9 mouse cellular contexts compared by ENCODE assay signal in the genomic region with DNA sequence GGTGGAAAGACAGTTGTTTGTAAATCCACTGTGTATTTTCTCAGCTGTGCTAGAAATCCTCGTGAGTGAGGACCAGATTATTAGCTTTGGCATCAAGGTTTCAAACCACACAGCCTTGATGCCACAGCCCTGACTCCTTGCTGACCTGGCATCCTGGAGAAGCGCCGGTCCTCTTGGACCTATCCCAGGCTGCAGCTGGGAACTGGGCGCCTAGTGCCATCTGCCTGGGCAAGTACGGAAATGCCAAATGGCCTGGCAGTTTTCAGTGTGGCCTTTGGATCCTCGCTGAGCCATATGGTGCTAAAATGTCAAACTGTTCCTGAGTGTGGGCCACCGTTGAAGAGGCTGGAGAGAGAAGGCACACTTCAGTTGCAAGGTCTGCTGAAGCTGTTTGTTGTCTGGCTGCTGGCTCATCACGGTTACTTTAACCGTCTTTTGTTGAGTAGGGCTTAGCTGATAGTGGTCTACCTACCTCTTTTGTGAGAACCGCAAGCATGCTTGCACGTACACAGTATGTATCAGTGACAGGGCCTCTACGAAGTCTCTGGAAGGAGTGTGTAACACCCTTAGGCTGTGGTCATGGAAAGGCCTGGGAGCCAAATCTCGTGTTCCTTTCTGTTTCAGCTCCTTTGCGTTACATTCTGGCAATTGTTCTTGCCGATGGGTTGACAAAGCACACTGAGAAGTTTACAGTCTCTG. TPM values are rescaled to one million over a fixed set of nuclear protein-coding genes. Genes with fewer than 3 reads are reported as not detected.
DNase-seq lines count a peak whose midpoint lies in the region; ATAC-seq and TF ChIP-seq lines count a peak whose summit lies in the region.
"Had no signal": no experiment of that assay in that cellular context is flagged by ENCODE, and none has a peak within 500 bp of the region (broad histone marks: within the 10 kb centered on the region; RNA-seq: fewer than 3 reads in every experiment).

No protein-coding gene starts in this region.

- no peak overlapping the region for H3K27ac ChIP-seq in embryonic facial prominence, embryonic 14.5 days (replicated peaks; ENCODE audit: low read depth, low read length)
- H3K27ac ChIP-seq in embryonic facial prominence, embryonic 10.5 days (replicated peaks) = no peak overlapping the region
- H3K27ac ChIP-seq in small intestine, adult 2 months (ENCODE audit: insufficient read depth, low read depth, low read length) = peak overlapping the region; percentile 39
- H3K27ac ChIP-seq: neural tube, embryonic 12.5 days had no signal

- peaks cover 21% of the 10 kb centered on the region; the same call in 1 of the 2 replicates for H3K4me1 ChIP-seq in embryonic facial prominence, embryonic 14.5 days (ENCODE audit: control insufficient read depth, insufficient read depth, low read length)
- peaks cover 30% of the 10 kb centered on the region for H3K4me1 ChIP-seq in embryonic facial prominence, embryonic 10.5 days
- no peaks in the 10 kb centered on the region; the same call in 1 of the 2 replicates for H3K4me1 ChIP-seq in small intestine, adult 2 months (ENCODE audit: control insufficient read depth, insufficient read depth, insufficient read length, low read length)

- no peak for TF ChIP-seq POLR2A in small intestine, adult 2 months (IDR thresholded peaks at IDR 0.05; ENCODE audit: low read depth, low read length)

- ATAC-seq in embryonic facial prominence, embryonic 14.5 days (ENCODE audit: low read depth) = peak; percentile 37; the same call in 1 of the 2 replicates

- H3K4me2 ChIP-seq in embryonic facial prominence, embryonic 14.5 days (ENCODE audit: low read depth, low read length) = no peak overlapping the region
- H3K4me2 ChIP-seq: neural tube, embryonic 12.5 days had no signal

- no peak overlapping the region for H3K9ac ChIP-seq in embryonic facial prominence, embryonic 14.5 days (ENCODE audit: low read depth, low read length)
- H3K9ac ChIP-seq: neural tube, embryonic 12.5 days had no signal

- DNase-seq in embryonic facial prominence, embryonic 14.5 days (ENCODE audit: low spot score) = no peak
- DNase-seq in embryonic facial prominence, embryonic 10.5 days (ENCODE audit: low spot score) = no peak
- DNase-seq in 3134 (ENCODE audit: extremely low read depth, insufficient read length, low spot score) = peak; percentile 84
- peak; percentile 97 to 98 for DNase-seq in cerebellum, postnatal 10 days
- peak; percentile 50 for DNase-seq in heart, adult 8-10 months (ENCODE audit: low spot score)
- DNase-seq in kidney, postnatal 25 days = peak; percentile 21 to 51
- no peak for DNase-seq in yolk sac, embryonic 10.5 days (ENCODE audit: low spot score)

- WGBS in embryonic facial prominence, embryonic 14.5 days = 59% methylated on average over 15 of the region's 15 CpGs
- WGBS in embryonic facial prominence, embryonic 10.5 days = 66% methylated on average over 15 of the region's 15 CpGs
- WGBS in small intestine, adult 2 months = 76% methylated on average over 15 of the region's 15 CpGs

- H3K27me3 ChIP-seq in embryonic facial prominence, embryonic 14.5 days (replicated peaks; ENCODE audit: control insufficient read depth, insufficient read depth, low read length) = no peaks in the 10 kb centered on the region
- H3K27me3 ChIP-seq in embryonic facial prominence, embryonic 10.5 days (replicated peaks; ENCODE audit: low read depth, poor library complexity, severe bottlenecking) = no peaks in the 10 kb centered on the region
- H3K27me3 ChIP-seq in small intestine, adult 2 months (ENCODE audit: control insufficient read depth, insufficient read depth, low read length) = no peaks in the 10 kb centered on the region
- H3K27me3 ChIP-seq: neural tube, embryonic 12.5 days had no signal

- no peak for TF ChIP-seq CTCF in small intestine, adult 2 months (IDR thresholded peaks at IDR 0.05; ENCODE audit: extremely low read depth, insufficient read length, insufficient replicate concordance, low read depth, low read length)

- H3K9me3 ChIP-seq in embryonic facial prominence, embryonic 14.5 days (ENCODE audit: control insufficient read depth, low read length) = no peaks in the 10 kb centered on the region
- no peaks in the 10 kb centered on the region for H3K9me3 ChIP-seq in embryonic facial prominence, embryonic 10.5 days
- H3K9me3 ChIP-seq: neural tube, embryonic 12.5 days had no signal

- no peak overlapping the region for H3K4me3 ChIP-seq in embryonic facial prominence, embryonic 14.5 days (ENCODE audit: low read depth, low read length)
- H3K4me3 ChIP-seq in embryonic facial prominence, embryonic 10.5 days = no peak overlapping the region
- no peak overlapping the region for H3K4me3 ChIP-seq in small intestine, adult 2 months (ENCODE audit: low read depth, low read length)
- H3K4me3 ChIP-seq: neural tube, embryonic 12.5 days had no signal

- no peaks in the 10 kb centered on the region for H3K36me3 ChIP-seq in embryonic facial prominence, embryonic 14.5 days (ENCODE audit: control insufficient read depth, insufficient read depth, low read length)
- H3K36me3 ChIP-seq in embryonic facial prominence, embryonic 10.5 days (replicated peaks) = no peaks in the 10 kb centered on the region
- no peaks in the 10 kb centered on the region for H3K36me3 ChIP-seq in small intestine, adult 2 months (ENCODE audit: control insufficient read depth, insufficient read depth, low read length)
- H3K36me3 ChIP-seq: neural tube, embryonic 12.5 days had no signal

RNA-seq across cellular contexts. Expression of a gene that starts 53.3 kb away (rescaled TPM):
- 8.9 and 9.2 TPM in 2 replicates for polyA plus RNA-seq in embryonic facial prominence, embryonic 14.5 days (2014; fragmentation: Nextera tagmentation; extraction: Ambion mirVana)
- polyA plus RNA-seq in embryonic facial prominence, embryonic 10.5 days (2016; fragmentation: Nextera tagmentation; extraction: Ambion mirVana) = 18.1 and 19.5 TPM in 2 replicates
- 10 to 100 TPM in 3 of 4 experiments, 1 to 10 TPM in 1; 9.1 to 11.4 (median 10.9) TPM for total RNA-seq in heart, adult 8-10 months (2022)
- 0.77 and 0.94 TPM in 2 replicates for polyA plus RNA-seq in small intestine, adult 2 months (2012; rRNA removed)

RNA-seq across cellular contexts. Expression of a gene that starts 53.4 kb away (rescaled TPM):
- polyA plus RNA-seq in embryonic facial prominence, embryonic 14.5 days (2014; fragmentation: Nextera tagmentation; extraction: Ambion mirVana) = 35.7 and 36.6 TPM in 2 replicates
- polyA plus RNA-seq in embryonic facial prominence, embryonic 10.5 days (2016; fragmentation: Nextera tagmentation; extraction: Ambion mirVana) = 39.0 and 39.9 TPM in 2 replicates
- total RNA-seq in heart, adult 8-10 months (2022) = 10 to 100 TPM; 10.3 to 12.3 (median 11.0) TPM
- 1.0 and 2.2 TPM in 2 replicates for polyA plus RNA-seq in small intestine, adult 2 months (2012; rRNA removed)

Comparison
In these comparisons a context has a peak if more than half of its experiments do, and no peak if none do; other contexts are left out.
1. DNase-seq: peak in 3134 (single experiment), cerebellum, postnatal 10 days (2 of 2), heart, adult 8-10 months (single experiment) and kidney, postnatal 25 days (2 of 2); none in embryonic facial prominence, embryonic 14.5 days (single experiment), embryonic facial prominence, embryonic 10.5 days (single experiment) and yolk sac, embryonic 10.5 days (single experiment).
2. RNA of a gene that starts 53.4 kb away (polyA plus RNA-seq): 39.0 to 39.9 TPM in embryonic facial prominence, embryonic 10.5 days and 35.7 to 36.6 TPM in embryonic facial prominence, embryonic 14.5 days; 1.0 to 2.2 TPM in small intestine, adult 2 months; every median in the first group is over 10 times any median in the second.